Mouse (Mus musculus) testis, adult 2 months (tissue): ENCODE data around the gene Plac9a.

Experiments
- CTCF ChIP-seq: fragments of 200-500 bp; IDR thresholded peaks from 2 replicates; pipeline ENCODE4 v1.5.1; 2012; ENCODE audit warnings: low read depth, mild to moderate bottlenecking, inconsistent platforms, low read length, moderate library complexity; ENCODE audit not compliant: control insufficient read depth, insufficient read depth, insufficient replicate concordance
- POLR2A ChIP-seq: fragments of 200-500 bp; IDR thresholded peaks from 2 replicates; pipeline ENCODE4 v1.6.1; 2012; ENCODE audit warnings: low read depth, mild to moderate bottlenecking, inconsistent platforms, low read length, moderate library complexity; ENCODE audit not compliant: control insufficient read depth

GRCm38 (mm10) chr14:25872461-25873415 lies 30.2 kb downstream of the Plac9a start:
- TF ChIP-seq CTCF: no peak
- TF ChIP-seq POLR2A: no peak
